Mouse (Mus musculus): Measurements from ENCODE around the gene Crkl. TPM values are rescaled to one million over a fixed set of nuclear protein-coding genes. Genes with fewer than 3 reads are reported as not detected.
A peak's percentile ranks its signal among the peaks of the same experiment; 100 is the strongest.

Gene Crkl
- polyA plus RNA-seq, 1 experiment from 2014 or later = 44.7 TPM

- no peak overlapping the region for H3K4me3 ChIP-seq
- H3K27me3 ChIP-seq (replicated peaks) = no peaks in the 10 kb centered on the region
- H3K27ac ChIP-seq (ENCODE audit: poor library complexity, severe bottlenecking) = no peak overlapping the region
- no peak for ATAC-seq (ENCODE audit: insufficient number of reproducible peaks, low FRiP score)
- H3K9me3 ChIP-seq (replicated peaks) = no peaks in the 10 kb centered on the region
- H3K36me3 ChIP-seq = peaks cover 53% of the 10 kb centered on the region
- H3K9ac ChIP-seq = no peak overlapping the region
- peaks cover 16% of the 10 kb centered on the region for H3K4me1 ChIP-seq (replicated peaks)
- 88% methylated on average over 13 of the region's 13 CpGs for WGBS
- no peak overlapping the region for H3K4me2 ChIP-seq
These were observed 76.5 kb downstream of the Crkl start for GRCm38 (mm10) chr16:17528276-17528675.

GRCm38 (mm10) chr16:17529981-17530586, 78.3 kb downstream of the Crkl start:
- Histone ChIP-seq H3K4me1 (replicated peaks) (peaks cover 16% of the 10 kb centered on the region), H3K4me2 (peak overlapping the region; percentile 90), H3K36me3 (peaks cover 38% of the 10 kb centered on the region), H3K27ac (ENCODE audit: poor library complexity, severe bottlenecking) (peak overlapping the region; percentile 92), H3K4me3 (peak overlapping the region; percentile 70), H3K9ac (peak overlapping the region; percentile 85), H3K9me3 (replicated peaks) (no peaks in the 10 kb centered on the region), H3K27me3 (replicated peaks) (no peaks in the 10 kb centered on the region)
- 16% methylated on average over 17 of the region's 17 CpGs for WGBS
- ATAC-seq (ENCODE audit: insufficient number of reproducible peaks, low FRiP score) = no peak

GRCm38 (mm10) chr16:17530640-17531288, 79.0 kb downstream of the Crkl start, which contains the start of gene Thap7:
Thap7 (minus strand) TSS chr16:17531136.
- peak within 1 kb of the TSS; percentile 85 for H3K9ac ChIP-seq
- H3K4me1 ChIP-seq (replicated peaks) = peaks cover 16% of the 10 kb centered on the region
- H3K27me3 ChIP-seq (replicated peaks) = no peaks in the 10 kb centered on the region
- H3K4me3 ChIP-seq = peak within 1 kb of the TSS; percentile 70
- no peaks in the 10 kb centered on the region for H3K9me3 ChIP-seq (replicated peaks)
- H3K36me3 ChIP-seq = peaks cover 31% of the 10 kb centered on the region
- peak; percentile 96 for ATAC-seq (ENCODE audit: insufficient number of reproducible peaks, low FRiP score)
- WGBS = under 1% methylated on average over 67 of the region's 67 CpGs
- peak within 1 kb of the TSS; percentile 92 for H3K27ac ChIP-seq (ENCODE audit: poor library complexity, severe bottlenecking)
- peak within 1 kb of the TSS; percentile 90 for H3K4me2 ChIP-seq

- no peaks in the 10 kb centered on the region for H3K27me3 ChIP-seq (replicated peaks)
- H3K9me3 ChIP-seq (replicated peaks) = 0 out of 2 replicates have a peak, but pooled peaks cover 2% of the 10 kb centered on the region
- peaks cover 16% of the 10 kb centered on the region for H3K4me1 ChIP-seq (replicated peaks)
- H3K4me2 ChIP-seq = no peak overlapping the region
- no peak overlapping the region for H3K9ac ChIP-seq
- H3K36me3 ChIP-seq = peaks cover 16% of the 10 kb centered on the region
- ATAC-seq (ENCODE audit: insufficient number of reproducible peaks, low FRiP score) = no peak
- 40% methylated on average over 4 of the region's 4 CpGs for WGBS
- no peak overlapping the region for H3K27ac ChIP-seq (ENCODE audit: poor library complexity, severe bottlenecking)
- no peak overlapping the region for H3K4me3 ChIP-seq
These were observed 80.5 kb downstream of the Crkl start for GRCm38 (mm10) chr16:17532271-17532670.

GRCm38 (mm10) chr16:17532676-17533329, 81.0 kb downstream of the Crkl start:
- Histone ChIP-seq H3K27ac (ENCODE audit: poor library complexity, severe bottlenecking) (no peak overlapping the region), H3K36me3 (peaks cover 11% of the 10 kb centered on the region), H3K4me2 (no peak overlapping the region), H3K27me3 (replicated peaks) (no peaks in the 10 kb centered on the region), H3K9ac (no peak overlapping the region), H3K4me1 (replicated peaks) (peaks cover 16% of the 10 kb centered on the region), H3K9me3 (replicated peaks) (0 out of 2 replicates have a peak, but pooled peaks cover 2% of the 10 kb centered on the region), H3K4me3 (no peak overlapping the region)
- no peak for ATAC-seq (ENCODE audit: insufficient number of reproducible peaks, low FRiP score)
- 59% methylated on average over 14 of the region's 14 CpGs for WGBS

GRCm38 (mm10) chr16:17536584-17536983, 84.8 kb downstream of the Crkl start:
- H3K9ac ChIP-seq = no peak overlapping the region
- no peak overlapping the region for H3K4me3 ChIP-seq
- peaks cover 14% of the 10 kb centered on the region for H3K27me3 ChIP-seq (replicated peaks)
- 80% methylated on average over 3 of the region's 3 CpGs for WGBS
- 0 out of 2 replicates have a peak, but pooled peaks cover 2% of the 10 kb centered on the region for H3K9me3 ChIP-seq (replicated peaks)
- H3K4me1 ChIP-seq (replicated peaks) = peaks cover 3% of the 10 kb centered on the region; the same call in 1 of the 2 replicates
- H3K36me3 ChIP-seq = no peaks in the 10 kb centered on the region
- ATAC-seq (ENCODE audit: insufficient number of reproducible peaks, low FRiP score) = no peak
- no peak overlapping the region for H3K4me2 ChIP-seq
- H3K27ac ChIP-seq (ENCODE audit: poor library complexity, severe bottlenecking) = no peak overlapping the region

Other genes with a start within 250 kb of the Crkl start
- 310 and 321 TPM in 2 replicates for gene Ube2l3, start 249.3 kb upstream of the Crkl start, polyA plus RNA-seq (2016; fragmentation: Nextera tagmentation; extraction: Ambion mirVana)
- 0.24 and 0.26 TPM in 2 replicates for gene Rimbp3, start 243.4 kb upstream of the Crkl start, polyA plus RNA-seq (2016; fragmentation: Nextera tagmentation; extraction: Ambion mirVana)
- gene Hic2, start 218.4 kb upstream of the Crkl start, polyA plus RNA-seq (2016; fragmentation: Nextera tagmentation; extraction: Ambion mirVana) = 6.5 and 7.0 TPM in 2 replicates
- 8.3 and 9.0 TPM in 2 replicates for gene Tmem191c, start 175.9 kb upstream of the Crkl start, polyA plus RNA-seq (2016; fragmentation: Nextera tagmentation; extraction: Ambion mirVana)
- gene Serpind1, start 120.6 kb upstream of the Crkl start, polyA plus RNA-seq (2016; fragmentation: Nextera tagmentation; extraction: Ambion mirVana) = 0.65 and 2.3 TPM in 2 replicates
- 13.2 and 14.1 TPM in 2 replicates for gene Snap29, start 46.0 kb upstream of the Crkl start, polyA plus RNA-seq (2016; fragmentation: Nextera tagmentation; extraction: Ambion mirVana)
- gene Pi4ka, start 45.7 kb upstream of the Crkl start, polyA plus RNA-seq (2016; fragmentation: Nextera tagmentation; extraction: Ambion mirVana) = 45.4 and 48.7 TPM in 2 replicates
- gene Aifm3, start 37.6 kb downstream of the Crkl start, polyA plus RNA-seq (2016; fragmentation: Nextera tagmentation; extraction: Ambion mirVana) = 0.82 and 1.1 TPM in 2 replicates
- gene Lztr1, start 56.7 kb downstream of the Crkl start, polyA plus RNA-seq (2016; fragmentation: Nextera tagmentation; extraction: Ambion mirVana) = 49.2 and 56.6 TPM in 2 replicates
- 35.9 and 37.0 TPM in 2 replicates for gene Thap7, start 79.1 kb downstream of the Crkl start, polyA plus RNA-seq (2016; fragmentation: Nextera tagmentation; extraction: Ambion mirVana)
- gene Lrrc74b, start 109.3 kb downstream of the Crkl start, polyA plus RNA-seq (2016; fragmentation: Nextera tagmentation; extraction: Ambion mirVana) = 0.09 and 0.23 TPM in 2 replicates
- gene P2rx6, start 109.9 kb downstream of the Crkl start, polyA plus RNA-seq (2016; fragmentation: Nextera tagmentation; extraction: Ambion mirVana) = 0.86 and 1.2 TPM in 2 replicates
- 9.2 and 10.9 TPM in 2 replicates for gene Slc7a4, start 131.2 kb downstream of the Crkl start, polyA plus RNA-seq (2016; fragmentation: Nextera tagmentation; extraction: Ambion mirVana)
- 30.3 and 31.4 TPM in 2 replicates for gene Smpd4, start 167.4 kb downstream of the Crkl start, polyA plus RNA-seq (2016; fragmentation: Nextera tagmentation; extraction: Ambion mirVana)
- gene Ccdc74a, start 194.5 kb downstream of the Crkl start, polyA plus RNA-seq (2016; fragmentation: Nextera tagmentation; extraction: Ambion mirVana) = 4.4 and 5.5 TPM in 2 replicates

Data from heart, embryonic 12.5 days (tissue).